Mouse (Mus musculus) mesoderm, embryonic 11.5 days (tissue): ENCODE measurements around the gene Rnf111.
"Not testable (repeated sequence)": the region's sequence is repeated elsewhere in the genome, so short reads cannot be mapped to it uniquely, and the experiment has no call there.

Experiments
- DNase-seq: peaks from one replicate; pipeline ENCODE4 v3.0.0-alpha.2; 2012; ENCODE audit warnings: low read depth, low spot score

The Rnf111 gene

GRCm38 (mm10) chr9:70503626-70504041 lies at the start of gene Rnf111:
Gene Rnf111, minus strand, starts transcription at chr9:70503725.
- DNase-seq, result peak; percentile 98

- not testable (repeated sequence) for DNase-seq
These were observed 48.7 kb upstream of the Rnf111 start for GRCm38 (mm10) chr9:70552233-70552632.

GRCm38 (mm10) chr9:70551524-70551923 lies 48.0 kb upstream of the Rnf111 start:
- no peak for DNase-seq

GRCm38 (mm10) chr9:70548304-70548703 lies 44.8 kb upstream of the Rnf111 start:
- DNase-seq, result no peak

GRCm38 (mm10) chr9:70546576-70546975 lies 43.1 kb upstream of the Rnf111 start:
- not testable (repeated sequence) for DNase-seq

GRCm38 (mm10) chr9:70544831-70545230 lies 41.3 kb upstream of the Rnf111 start:
- DNase-seq, result no peak

- DNase-seq, result no peak
These were observed 40.5 kb upstream of the Rnf111 start for GRCm38 (mm10) chr9:70543985-70544384.

GRCm38 (mm10) chr9:70543048-70543880 lies 39.7 kb upstream of the Rnf111 start:
- DNase-seq, result peak; percentile 72

GRCm38 (mm10) chr9:70542305-70543041 lies 38.9 kb upstream of the Rnf111 start, which contains the start of gene Sltm:
Gene Sltm, plus strand, starts transcription at chr9:70542754.
- peak; percentile 99 for DNase-seq

GRCm38 (mm10) chr9:70541584-70541983 lies 38.1 kb upstream of the Rnf111 start:
- no peak for DNase-seq

- DNase-seq, result no peak
These were observed 29.8 kb upstream of the Rnf111 start for GRCm38 (mm10) chr9:70533328-70533727.

GRCm38 (mm10) chr9:70524366-70524765 lies 20.8 kb upstream of the Rnf111 start:
- no peak for DNase-seq

- no peak for DNase-seq
These were observed 20.3 kb upstream of the Rnf111 start for GRCm38 (mm10) chr9:70523813-70524212.

GRCm38 (mm10) chr9:70520651-70521050 lies 17.1 kb upstream of the Rnf111 start:
- no peak for DNase-seq

GRCm38 (mm10) chr9:70511681-70512080 lies 8.2 kb upstream of the Rnf111 start:
- no peak for DNase-seq

GRCm38 (mm10) chr9:70510998-70511583 lies 7.6 kb upstream of the Rnf111 start:
- no peak for DNase-seq

- no peak for DNase-seq
These were observed 6.5 kb upstream of the Rnf111 start for GRCm38 (mm10) chr9:70509906-70510525.

GRCm38 (mm10) chr9:70506787-70507186 lies 3.3 kb upstream of the Rnf111 start:
- no peak for DNase-seq

- DNase-seq, result no peak
These were observed 2.7 kb upstream of the Rnf111 start for GRCm38 (mm10) chr9:70506186-70506585.

GRCm38 (mm10) chr9:70503015-70503603 lies 416 bp downstream of the Rnf111 start:
- peak; percentile 67 for DNase-seq

- peak; percentile 10 for DNase-seq
These were observed 1.1 kb downstream of the Rnf111 start for GRCm38 (mm10) chr9:70502284-70503014.
